Mouse (Mus musculus) kidney, embryonic 15.5 days (tissue): ENCODE measurements at regions not wholly inside any gene's neighbourhood (a gene's known extent, or its start where the extent isn't known, plus 50 kb on each side); places are given as distances from the start of the nearest gene placed in this dataset.

Experiments
- ATAC-seq: fragments of 200-750 bp; cut with Nextera tagmentation; replicated peaks from 2 replicates; pipeline ENCODE4 v1.8.0; 2017; ENCODE audit warnings: moderate TSS enrichment; ENCODE audit not compliant: low FRiP score
- H3K27ac ChIP-seq: fragments of 300-500 bp; sonication (generic); 2 replicates; pipeline ENCODE4 v1.5.1; 2015; ENCODE audit warnings: mild to moderate bottlenecking, inconsistent platforms
- H3K27me3 ChIP-seq: fragments of 300-500 bp; sonication (generic); 2 replicates; pipeline ENCODE4 v1.6.1; 2015; ENCODE audit warnings: inconsistent platforms
- H3K36me3 ChIP-seq: fragments of 300-500 bp; sonication (generic); 2 replicates; pipeline ENCODE4 v1.6.1; 2015; ENCODE audit warnings: inconsistent platforms
- H3K4me1 ChIP-seq: fragments of 300-500 bp; sonication (generic); 2 replicates; pipeline ENCODE4 v1.6.1; 2015; ENCODE audit warnings: inconsistent platforms
- H3K4me2 ChIP-seq: fragments of 300-500 bp; sonication (generic); 2 replicates; pipeline ENCODE4 v1.6.1; 2015; ENCODE audit warnings: moderate library complexity, mild to moderate bottlenecking, inconsistent platforms
- H3K4me3 ChIP-seq: fragments of 300-500 bp; sonication (generic); replicated peaks from 2 replicates; pipeline ENCODE4 v1.5.1; 2015; ENCODE audit warnings: mild to moderate bottlenecking, inconsistent platforms
- H3K9ac ChIP-seq: fragments of 300-500 bp; sonication (generic); 2 replicates; pipeline ENCODE4 v1.6.1; 2015; ENCODE audit warnings: mild to moderate bottlenecking, inconsistent platforms
- H3K9me3 ChIP-seq: fragments of 300-500 bp; sonication (generic); replicated peaks from 2 replicates; pipeline ENCODE4 v1.6.1; 2016; ENCODE audit warnings: inconsistent platforms
- WGBS: fragments of 180-500 bp; shearing (Covaris S2); methylation state at CpG from one replicate; pipeline ENCODE4 v1.1.7; 2015; ENCODE audit warnings: mixed read lengths; 5-methylcytosine and 5-hydroxymethylcytosine counted together

DNA sequence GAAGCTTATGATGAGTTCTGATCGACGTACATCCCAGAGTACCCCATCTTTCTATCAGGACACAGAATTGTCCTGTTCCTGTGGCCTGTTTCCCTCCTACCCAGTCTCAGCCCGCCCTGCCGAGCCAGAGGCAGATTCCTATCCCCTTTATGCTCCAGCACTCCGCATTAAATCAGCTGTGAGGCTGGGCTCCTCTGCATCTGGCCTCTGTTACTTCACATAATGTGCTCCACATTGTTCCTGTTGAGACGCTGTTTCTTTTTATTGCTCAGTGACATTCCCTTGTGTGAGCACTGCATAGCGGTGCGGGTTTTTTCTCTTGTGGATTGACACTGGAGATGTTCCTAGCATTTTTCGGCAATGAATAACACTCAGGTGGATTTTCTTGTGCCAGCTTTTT, 68.2 kb upstream of the Shb start:
- Histone ChIP-seq H3K4me3 (no peak overlapping the region), H3K4me1 (0 out of 2 replicates have a peak, but pooled peaks cover 4% of the 10 kb centered on the region), H3K9ac (no peak overlapping the region), H3K9me3 (no peaks in the 10 kb centered on the region), H3K36me3 (no peaks in the 10 kb centered on the region), H3K27ac (no peak overlapping the region), H3K27me3 (peaks cover 4% of the 10 kb centered on the region; the same call in 1 of the 2 replicates), H3K4me2 (no peak overlapping the region)
- no peak for ATAC-seq
- WGBS, result 51% methylated on average over 9 of the region's 9 CpGs

DNA sequence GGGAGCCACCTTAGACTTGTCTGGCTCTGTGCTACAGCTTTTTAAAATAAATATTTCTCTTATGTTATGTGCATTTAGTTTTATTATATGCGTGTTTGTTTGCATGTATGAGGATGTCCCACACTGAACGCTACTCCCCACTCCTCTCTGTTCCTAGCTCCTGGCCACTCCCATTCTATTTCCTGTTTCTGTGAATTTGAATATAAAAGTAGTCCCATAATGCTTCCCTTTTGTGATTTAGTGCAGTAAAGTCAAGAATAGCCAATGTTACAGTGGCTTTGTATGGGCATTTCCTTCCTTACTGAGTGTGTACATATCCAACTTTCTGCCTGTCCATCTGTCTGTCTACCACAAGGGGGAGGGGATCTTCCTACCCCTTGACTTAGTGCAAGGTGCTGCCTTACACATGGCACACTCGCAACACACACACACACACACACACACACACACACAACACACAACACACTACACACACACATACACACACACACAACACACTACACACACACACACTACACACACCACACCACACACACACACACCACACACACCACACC, 61.2 kb upstream of the Shb start:
- H3K9ac ChIP-seq, result no peak overlapping the region
- peaks cover 20% of the 10 kb centered on the region for H3K27me3 ChIP-seq
- peak overlapping the region; percentile 45; the same call in 1 of the 2 replicates for H3K27ac ChIP-seq
- no peaks in the 10 kb centered on the region for H3K9me3 ChIP-seq
- H3K4me3 ChIP-seq, result no peak overlapping the region
- no peaks in the 10 kb centered on the region for H3K36me3 ChIP-seq
- no peak for ATAC-seq
- H3K4me2 ChIP-seq, result no peak overlapping the region
- H3K4me1 ChIP-seq, result peaks cover 19% of the 10 kb centered on the region
- WGBS, result 80% methylated on average over 3 of the region's 3 CpGs

DNA sequence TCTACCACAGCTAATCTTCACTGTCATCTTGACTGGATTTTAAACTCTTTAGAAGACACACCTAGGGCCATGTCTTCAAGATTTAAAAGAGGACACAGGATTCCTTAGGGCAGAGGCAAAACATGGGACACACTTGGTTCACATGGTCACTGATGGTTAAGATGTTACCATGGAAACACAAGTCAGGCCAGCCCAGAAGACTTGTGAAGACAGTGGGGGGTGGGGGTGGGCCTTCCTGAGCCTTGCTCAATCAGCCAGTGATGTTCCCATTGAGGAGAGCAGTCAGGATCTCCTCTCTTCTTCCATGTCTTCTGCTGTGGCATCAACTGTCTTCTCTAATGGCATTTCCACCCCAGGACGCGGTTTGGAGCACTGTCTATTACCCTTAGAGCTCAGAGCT, 60.5 kb upstream of the Shb start:
- H3K4me1 ChIP-seq, result peaks cover 23% of the 10 kb centered on the region
- no peaks in the 10 kb centered on the region for H3K36me3 ChIP-seq
- no peak overlapping the region for H3K4me3 ChIP-seq
- H3K27ac ChIP-seq, result peak overlapping the region; percentile 45; the same call in 1 of the 2 replicates
- no peak overlapping the region for H3K9ac ChIP-seq
- 79% methylated on average over 2 of the region's 2 CpGs for WGBS
- H3K4me2 ChIP-seq, result no peak overlapping the region
- peaks cover 23% of the 10 kb centered on the region for H3K27me3 ChIP-seq
- no peak for ATAC-seq
- no peaks in the 10 kb centered on the region for H3K9me3 ChIP-seq

DNA sequence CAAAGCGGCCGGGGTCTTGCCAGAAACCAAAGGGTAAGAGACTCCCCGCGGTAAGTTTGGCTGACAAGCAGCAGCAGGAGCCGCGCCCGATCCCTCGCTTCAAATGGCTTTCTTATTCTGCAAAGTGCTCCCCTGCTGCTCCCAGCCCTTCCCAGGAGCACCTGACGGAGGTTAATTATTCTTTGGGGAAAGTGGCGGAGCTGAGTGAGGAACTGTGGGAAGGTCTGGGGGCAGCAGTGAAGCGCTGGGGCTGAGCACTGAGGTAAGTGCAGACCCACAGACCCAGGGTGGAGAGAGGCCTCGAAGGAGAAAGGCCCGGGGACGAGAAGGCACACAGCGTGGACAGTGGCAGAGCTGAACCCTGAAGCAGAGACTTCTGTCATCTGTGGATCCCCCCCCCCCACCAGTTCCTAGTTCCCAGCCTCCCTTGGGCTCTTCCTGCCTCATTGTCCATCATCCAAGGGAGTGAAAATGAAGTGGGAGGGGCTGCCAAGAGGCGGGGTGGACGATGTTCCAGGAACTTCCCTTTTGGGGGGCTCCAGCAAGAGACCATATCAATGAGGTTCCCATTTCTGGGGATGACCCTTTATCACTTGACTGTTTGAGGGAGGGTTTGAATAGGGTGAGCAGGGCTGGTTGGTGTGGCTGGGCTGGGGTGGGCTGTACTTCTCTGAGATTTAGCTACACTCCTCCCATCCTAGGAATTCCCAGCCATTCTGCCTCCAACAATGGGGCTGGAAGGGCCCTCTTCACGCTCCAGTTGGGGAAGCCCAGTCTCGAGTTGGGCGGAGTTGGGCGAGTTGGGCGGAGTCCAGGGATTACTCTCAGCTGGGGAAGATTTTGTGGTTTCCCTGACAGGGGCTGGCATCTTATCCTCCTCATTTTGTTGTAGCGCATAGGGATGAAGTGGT, 59.4 kb upstream of the Shb start:
- peak; percentile 61 for ATAC-seq
- Histone ChIP-seq H3K4me2 (peak overlapping the region; percentile 58), H3K9ac (no peak overlapping the region), H3K4me1 (peaks cover 24% of the 10 kb centered on the region), H3K27ac (no peak overlapping the region), H3K36me3 (no peaks in the 10 kb centered on the region), H3K27me3 (peaks cover 23% of the 10 kb centered on the region), H3K4me3 (peak overlapping the region; percentile 23), H3K9me3 (no peaks in the 10 kb centered on the region)
- WGBS, result 10% methylated on average over 23 of the region's 23 CpGs

- peak overlapping the region; percentile 58 for H3K4me2 ChIP-seq
- H3K9me3 ChIP-seq, result no peaks in the 10 kb centered on the region
- peak overlapping the region; percentile 23; the same call in 1 of the 2 replicates for H3K4me3 ChIP-seq
- no peak for ATAC-seq
- H3K4me1 ChIP-seq, result peaks cover 33% of the 10 kb centered on the region
- H3K27ac ChIP-seq, result no peak overlapping the region
- H3K9ac ChIP-seq, result no peak overlapping the region
- peaks cover 27% of the 10 kb centered on the region for H3K27me3 ChIP-seq
- H3K36me3 ChIP-seq, result no peaks in the 10 kb centered on the region
- WGBS, result 29% methylated on average over 2 of the region's 2 CpGs
Observed at GRCm38 (mm10) chr4:45590836-45591235, 58.6 kb upstream of the Shb start.

GRCm38 (mm10) chr4:45588322-45588721, 56.1 kb upstream of the Shb start:
- Histone ChIP-seq H3K4me3 (no peak overlapping the region), H3K9ac (no peak overlapping the region), H3K4me2 (no peak overlapping the region), H3K27ac (no peak overlapping the region), H3K36me3 (no peaks in the 10 kb centered on the region), H3K27me3 (peaks cover 35% of the 10 kb centered on the region), H3K4me1 (peaks cover 58% of the 10 kb centered on the region), H3K9me3 (no peaks in the 10 kb centered on the region)
- no peak for ATAC-seq
- WGBS, result 29% methylated on average over 3 of the region's 3 CpGs

DNA sequence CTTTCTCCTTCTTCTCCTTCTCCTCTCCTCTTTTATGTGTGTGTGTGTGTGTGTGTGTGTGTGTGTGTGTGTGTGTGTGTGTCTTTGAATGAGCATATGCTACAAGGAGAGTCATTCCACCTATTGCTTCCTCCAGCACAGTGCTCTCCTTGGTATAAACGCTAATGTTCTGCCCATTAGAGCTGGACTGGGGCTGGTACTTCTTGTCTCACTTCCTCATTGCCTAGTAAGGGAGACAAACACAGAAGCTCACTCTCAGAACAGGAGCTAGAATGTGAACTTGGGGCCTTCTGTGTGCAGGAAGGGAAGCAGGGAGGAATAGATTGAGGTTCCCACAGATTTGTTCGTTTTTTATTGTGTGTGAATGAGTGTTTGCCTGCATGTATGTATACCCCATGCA, 54.9 kb upstream of the Shb start:
- ATAC-seq, result no peak
- Histone ChIP-seq H3K9me3 (no peaks in the 10 kb centered on the region), H3K27me3 (peaks cover 35% of the 10 kb centered on the region), H3K4me3 (no peak overlapping the region), H3K4me1 (peaks cover 60% of the 10 kb centered on the region), H3K9ac (no peak overlapping the region), H3K27ac (no peak overlapping the region), H3K4me2 (no peak overlapping the region), H3K36me3 (no peaks in the 10 kb centered on the region)
- 71% methylated on average over 2 of the region's 2 CpGs for WGBS

- Histone ChIP-seq H3K9me3 (no peaks in the 10 kb centered on the region), H3K4me3 (no peak overlapping the region), H3K9ac (no peak overlapping the region), H3K4me1 (peaks cover 53% of the 10 kb centered on the region), H3K27me3 (peaks cover 32% of the 10 kb centered on the region), H3K36me3 (no peaks in the 10 kb centered on the region), H3K27ac (peak overlapping the region; percentile 77), H3K4me2 (no peak overlapping the region)
- WGBS, result 51% methylated on average over 2 of the region's 2 CpGs
- ATAC-seq, result no peak
Observed at GRCm38 (mm10) chr4:45586310-45586709, 54.0 kb upstream of the Shb start.

DNA sequence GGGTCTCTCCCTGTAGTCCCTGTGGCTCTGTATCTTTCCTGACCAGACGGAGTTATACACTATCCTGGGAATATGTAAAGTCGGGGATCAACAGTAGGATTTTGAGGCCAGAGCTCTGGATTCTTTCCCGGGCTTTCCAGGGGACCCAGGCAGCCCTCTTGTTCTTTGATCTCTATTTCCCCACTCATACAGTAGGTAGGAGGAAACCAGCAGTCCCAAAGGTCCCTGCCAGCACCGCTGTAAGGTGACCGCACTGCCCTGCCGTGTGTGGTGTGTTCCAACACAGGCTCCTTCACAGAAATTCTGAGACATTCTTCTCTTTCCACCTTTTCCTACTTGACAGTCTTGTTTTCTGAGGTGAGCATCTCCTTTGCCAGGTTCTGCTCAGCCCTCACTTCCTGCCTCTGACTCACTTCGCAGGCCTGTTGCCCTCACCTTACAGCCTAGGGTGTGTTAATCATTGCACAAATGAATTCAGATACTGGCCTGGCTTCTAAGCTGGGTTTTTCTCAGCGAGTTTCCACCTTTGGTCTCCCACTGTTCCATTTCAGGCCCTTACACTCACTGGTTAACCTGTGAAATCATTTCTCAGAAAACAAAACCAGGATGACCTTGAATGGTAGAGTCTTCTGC, 53.0 kb upstream of the Shb start:
- Histone ChIP-seq H3K36me3 (no peaks in the 10 kb centered on the region), H3K27ac (peak overlapping the region; percentile 77), H3K9me3 (no peaks in the 10 kb centered on the region), H3K4me1 (peaks cover 56% of the 10 kb centered on the region), H3K27me3 (peaks cover 23% of the 10 kb centered on the region), H3K4me3 (no peak overlapping the region), H3K9ac (no peak overlapping the region), H3K4me2 (no peak overlapping the region)
- 41% methylated on average over 8 of the region's 8 CpGs for WGBS
- peak; percentile 71 for ATAC-seq

DNA sequence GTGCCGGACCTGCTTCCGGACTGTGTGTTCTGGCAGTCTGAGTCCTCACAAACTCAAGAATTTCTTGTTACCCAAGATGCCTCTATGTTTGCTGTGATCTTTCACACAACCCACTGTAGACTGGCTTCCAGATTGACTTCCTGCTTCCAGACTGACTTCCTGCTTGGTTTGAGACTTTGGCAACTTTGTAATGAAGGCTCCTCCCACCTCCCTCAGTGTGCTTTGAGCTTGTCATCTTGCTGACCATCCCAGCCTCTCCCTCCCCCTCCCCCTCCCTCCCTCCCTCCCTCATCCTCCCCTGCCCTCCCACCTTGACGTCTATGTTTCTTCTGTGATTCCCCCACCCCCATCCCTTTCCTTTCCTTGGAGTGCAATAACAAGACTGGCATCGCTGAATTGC, 51.7 kb upstream of the Shb start:
- H3K4me2 ChIP-seq, result no peak overlapping the region
- H3K9me3 ChIP-seq, result no peaks in the 10 kb centered on the region
- H3K9ac ChIP-seq, result no peak overlapping the region
- H3K27ac ChIP-seq, result peak overlapping the region; percentile 77
- H3K4me3 ChIP-seq, result no peak overlapping the region
- no peaks in the 10 kb centered on the region for H3K36me3 ChIP-seq
- H3K27me3 ChIP-seq, result peaks cover 16% of the 10 kb centered on the region
- peaks cover 63% of the 10 kb centered on the region for H3K4me1 ChIP-seq
- WGBS, result 32% methylated on average over 4 of the region's 4 CpGs
- no peak for ATAC-seq

DNA sequence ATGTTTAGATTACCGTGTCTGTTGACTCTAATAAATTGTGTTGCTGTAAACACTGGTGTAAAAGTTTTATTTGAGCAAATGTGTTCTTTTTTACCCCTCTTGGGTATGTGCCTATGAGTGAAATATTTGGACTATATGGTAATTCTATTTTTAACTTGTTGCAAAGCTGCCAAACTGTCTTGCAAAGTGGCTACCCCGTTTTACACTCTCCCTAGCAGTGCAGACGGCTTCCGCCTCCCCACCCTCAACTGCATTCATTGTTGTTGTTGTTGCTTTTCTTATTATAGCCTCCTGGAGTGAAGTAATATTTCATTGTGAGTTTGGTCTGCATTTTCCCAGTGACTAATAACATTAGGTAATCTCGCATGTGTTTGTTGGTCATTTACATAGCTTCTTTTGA, 50.2 kb upstream of the Shb start:
- Histone ChIP-seq H3K4me2 (no peak overlapping the region), H3K27ac (no peak overlapping the region), H3K27me3 (peaks cover 12% of the 10 kb centered on the region), H3K36me3 (no peaks in the 10 kb centered on the region), H3K9me3 (no peaks in the 10 kb centered on the region), H3K4me3 (no peak overlapping the region), H3K4me1 (peaks cover 70% of the 10 kb centered on the region), H3K9ac (no peak overlapping the region)
- no peak for ATAC-seq
- 68% methylated on average over 5 of the region's 5 CpGs for WGBS
